Mouse (Mus musculus): ENCODE measurements around the gene Oxtr. TPM values are rescaled to one million over a fixed set of nuclear protein-coding genes. Genes with fewer than 3 reads are reported as not detected.

Oxtr gene
- polyA plus RNA-seq, 1 experiment from 2014 or later, result 0.21 TPM

- Histone ChIP-seq H3K4me2 (ENCODE audit: low read depth, low read length) (no peak overlapping the region), H3K9me3 (replicated peaks; ENCODE audit: control insufficient read depth, low read length) (no peaks in the 10 kb centered on the region), H3K4me3 (ENCODE audit: low read depth, low read length) (no peak overlapping the region), H3K9ac (replicated peaks; ENCODE audit: low read length) (no peak overlapping the region), H3K36me3 (replicated peaks; ENCODE audit: control insufficient read depth, insufficient read depth, low read depth, low read length) (no peaks in the 10 kb centered on the region), H3K27ac (replicated peaks; ENCODE audit: low read depth, low read length) (no peak overlapping the region), H3K4me1 (ENCODE audit: control insufficient read depth, insufficient read depth, low read length) (peaks cover 5% of the 10 kb centered on the region), H3K27me3 (ENCODE audit: control insufficient read depth, insufficient read depth, low read length) (peaks cover 11% of the 10 kb centered on the region)
- ATAC-seq (replicated peaks; ENCODE audit: insufficient number of reproducible peaks, low FRiP score, low TSS enrichment, low read depth), result no peak
- WGBS, result 65% methylated on average over 10 of the region's 10 CpGs
- no peak for DNase-seq (ENCODE audit: low spot score)
These were observed 4.9 kb upstream of the Oxtr start for GRCm38 (mm10) chr6:112494620-112495081.

- H3K9ac ChIP-seq (replicated peaks; ENCODE audit: low read length), result no peak overlapping the region
- H3K36me3 ChIP-seq (replicated peaks; ENCODE audit: control insufficient read depth, insufficient read depth, low read depth, low read length), result no peaks in the 10 kb centered on the region
- H3K4me3 ChIP-seq (ENCODE audit: low read depth, low read length), result no peak overlapping the region
- H3K9me3 ChIP-seq (replicated peaks; ENCODE audit: control insufficient read depth, low read length), result no peaks in the 10 kb centered on the region
- WGBS, result 87% methylated on average over 9 of the region's 9 CpGs
- ATAC-seq (replicated peaks; ENCODE audit: insufficient number of reproducible peaks, low FRiP score, low TSS enrichment, low read depth) (no peak), DNase-seq (ENCODE audit: low spot score) (no peak)
- peaks cover 10% of the 10 kb centered on the region for H3K4me1 ChIP-seq (ENCODE audit: control insufficient read depth, insufficient read depth, low read length)
- peaks cover 24% of the 10 kb centered on the region for H3K27me3 ChIP-seq (ENCODE audit: control insufficient read depth, insufficient read depth, low read length)
- no peak overlapping the region for H3K4me2 ChIP-seq (ENCODE audit: low read depth, low read length)
- H3K27ac ChIP-seq (replicated peaks; ENCODE audit: low read depth, low read length), result no peak overlapping the region
These were observed 3.6 kb upstream of the Oxtr start for GRCm38 (mm10) chr6:112493371-112493770.

GRCm38 (mm10) chr6:112492656-112493055 lies 2.9 kb upstream of the Oxtr start:
- Histone ChIP-seq H3K9ac (replicated peaks; ENCODE audit: low read length) (no peak overlapping the region), H3K4me2 (ENCODE audit: low read depth, low read length) (no peak overlapping the region), H3K27me3 (ENCODE audit: control insufficient read depth, insufficient read depth, low read length) (peaks cover 31% of the 10 kb centered on the region), H3K4me1 (ENCODE audit: control insufficient read depth, insufficient read depth, low read length) (peaks cover 10% of the 10 kb centered on the region), H3K36me3 (replicated peaks; ENCODE audit: control insufficient read depth, insufficient read depth, low read depth, low read length) (no peaks in the 10 kb centered on the region), H3K4me3 (ENCODE audit: low read depth, low read length) (no peak overlapping the region), H3K9me3 (replicated peaks; ENCODE audit: control insufficient read depth, low read length) (no peaks in the 10 kb centered on the region), H3K27ac (replicated peaks; ENCODE audit: low read depth, low read length) (no peak overlapping the region)
- DNase-seq (ENCODE audit: low spot score), result no peak
- WGBS, result 84% methylated on average over 6 of the region's 6 CpGs
- ATAC-seq (replicated peaks; ENCODE audit: insufficient number of reproducible peaks, low FRiP score, low TSS enrichment, low read depth), result no peak

DNA sequence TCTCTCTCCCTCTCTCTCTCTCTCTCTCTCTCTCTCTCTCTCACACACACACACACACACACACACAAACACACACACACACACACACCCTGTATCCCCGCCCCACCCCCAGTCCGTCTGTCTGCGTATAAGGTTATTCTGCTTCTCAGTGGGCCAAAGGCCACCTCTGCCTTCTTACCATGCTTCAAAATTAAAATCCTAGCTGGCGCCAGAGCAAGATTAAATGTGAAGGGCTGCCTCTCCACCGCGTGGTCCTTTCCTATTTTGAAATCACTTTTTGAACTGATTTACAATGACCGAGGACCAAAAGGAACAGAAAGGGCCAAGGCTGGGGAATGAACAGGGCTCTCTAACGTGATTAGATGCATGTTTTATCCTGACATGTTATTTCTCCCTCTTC lies 1.8 kb upstream of the Oxtr start:
- WGBS, result 75% methylated on average over 8 of the region's 8 CpGs
- Histone ChIP-seq H3K27ac (replicated peaks; ENCODE audit: low read depth, low read length) (no peak overlapping the region), H3K4me1 (ENCODE audit: control insufficient read depth, insufficient read depth, low read length) (peaks cover 10% of the 10 kb centered on the region), H3K4me3 (ENCODE audit: low read depth, low read length) (no peak overlapping the region), H3K9me3 (replicated peaks; ENCODE audit: control insufficient read depth, low read length) (no peaks in the 10 kb centered on the region), H3K27me3 (ENCODE audit: control insufficient read depth, insufficient read depth, low read length) (peaks cover 38% of the 10 kb centered on the region), H3K36me3 (replicated peaks; ENCODE audit: control insufficient read depth, insufficient read depth, low read depth, low read length) (no peaks in the 10 kb centered on the region), H3K9ac (replicated peaks; ENCODE audit: low read length) (no peak overlapping the region), H3K4me2 (ENCODE audit: low read depth, low read length) (no peak overlapping the region)
- DNase-seq (ENCODE audit: low spot score) (no peak), ATAC-seq (replicated peaks; ENCODE audit: insufficient number of reproducible peaks, low FRiP score, low TSS enrichment, low read depth) (no peak)

DNA sequence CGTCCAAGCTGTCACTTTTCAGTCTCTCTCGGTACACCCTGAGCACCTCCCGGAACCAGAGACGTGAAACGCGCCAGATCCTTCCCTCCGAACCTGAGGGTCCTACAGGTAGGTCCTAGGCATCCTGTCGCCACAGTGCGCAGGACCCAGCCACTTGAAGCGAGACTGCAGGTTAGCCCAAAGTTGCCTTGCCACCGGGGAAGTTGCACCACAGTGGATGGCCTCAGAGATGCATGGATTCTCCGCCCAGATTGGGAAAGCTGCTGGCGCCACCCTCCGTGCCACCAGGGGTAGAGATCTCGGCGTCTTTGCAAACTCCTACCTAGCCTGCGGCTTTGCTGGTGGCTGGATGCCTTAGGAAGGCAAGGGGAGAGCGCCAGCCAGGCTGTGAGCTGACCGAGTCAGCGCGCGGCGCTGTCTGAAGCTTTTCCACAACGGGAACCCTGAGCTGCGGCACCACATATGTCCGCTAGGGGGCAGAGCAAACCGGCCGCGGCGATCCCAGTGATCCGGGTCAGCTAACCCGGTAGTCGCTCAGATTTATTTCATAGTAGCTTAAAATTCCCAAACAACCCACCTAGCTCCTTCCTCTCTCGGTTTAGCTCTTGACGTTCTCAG lies 991 bp upstream of the Oxtr start:
- H3K36me3 ChIP-seq (replicated peaks; ENCODE audit: control insufficient read depth, insufficient read depth, low read depth, low read length), result no peaks in the 10 kb centered on the region

GRCm38 (mm10) chr6:112489181-112489909 lies 398 bp downstream of the Oxtr start:
- Histone ChIP-seq H3K9ac (replicated peaks; ENCODE audit: low read length) (no peak overlapping the region), H3K9me3 (replicated peaks; ENCODE audit: control insufficient read depth, low read length) (no peaks in the 10 kb centered on the region), H3K4me3 (ENCODE audit: low read depth, low read length) (peak overlapping the region; percentile 27), H3K4me1 (ENCODE audit: control insufficient read depth, insufficient read depth, low read length) (peaks cover 10% of the 10 kb centered on the region), H3K27ac (replicated peaks; ENCODE audit: low read depth, low read length) (no peak overlapping the region), H3K27me3 (ENCODE audit: control insufficient read depth, insufficient read depth, low read length) (peaks cover 38% of the 10 kb centered on the region), H3K36me3 (replicated peaks; ENCODE audit: control insufficient read depth, insufficient read depth, low read depth, low read length) (no peaks in the 10 kb centered on the region), H3K4me2 (ENCODE audit: low read depth, low read length) (peak overlapping the region; percentile 39)
- DNase-seq (ENCODE audit: low spot score) (peak; percentile 4), ATAC-seq (replicated peaks; ENCODE audit: insufficient number of reproducible peaks, low FRiP score, low TSS enrichment, low read depth) (no peak)
- WGBS, result 4% methylated on average over 72 of the region's 72 CpGs

More for the DNA sequence above, 991 bp upstream of the Oxtr start:
- Histone ChIP-seq H3K9ac (replicated peaks; ENCODE audit: low read length) (peak overlapping the region; percentile 41), H3K27me3 (ENCODE audit: control insufficient read depth, insufficient read depth, low read length) (peaks cover 38% of the 10 kb centered on the region), H3K4me1 (ENCODE audit: control insufficient read depth, insufficient read depth, low read length) (peaks cover 10% of the 10 kb centered on the region), H3K4me2 (ENCODE audit: low read depth, low read length) (peak overlapping the region; percentile 72), H3K9me3 (replicated peaks; ENCODE audit: control insufficient read depth, low read length) (no peaks in the 10 kb centered on the region), H3K4me3 (ENCODE audit: low read depth, low read length) (peak overlapping the region; percentile 31), H3K27ac (replicated peaks; ENCODE audit: low read depth, low read length) (no peak overlapping the region)
- 2% methylated on average over 35 of the region's 35 CpGs for WGBS
- DNase-seq (ENCODE audit: low spot score) (peak; percentile 90), ATAC-seq (replicated peaks; ENCODE audit: insufficient number of reproducible peaks, low FRiP score, low TSS enrichment, low read depth) (peak; percentile 54; the same call in 1 of the 2 replicates)

- peak overlapping the region; percentile 27 for H3K4me3 ChIP-seq (ENCODE audit: low read depth, low read length)
- 26% methylated on average over 24 of the region's 24 CpGs for WGBS
- H3K9me3 ChIP-seq (replicated peaks; ENCODE audit: control insufficient read depth, low read length), result no peaks in the 10 kb centered on the region
- H3K36me3 ChIP-seq (replicated peaks; ENCODE audit: control insufficient read depth, insufficient read depth, low read depth, low read length), result no peaks in the 10 kb centered on the region
- ATAC-seq (replicated peaks; ENCODE audit: insufficient number of reproducible peaks, low FRiP score, low TSS enrichment, low read depth), result no peak
- no peak overlapping the region for H3K9ac ChIP-seq (replicated peaks; ENCODE audit: low read length)
- DNase-seq (ENCODE audit: low spot score), result no peak
- peaks cover 10% of the 10 kb centered on the region for H3K4me1 ChIP-seq (ENCODE audit: control insufficient read depth, insufficient read depth, low read length)
- H3K27ac ChIP-seq (replicated peaks; ENCODE audit: low read depth, low read length), result no peak overlapping the region
- peaks cover 38% of the 10 kb centered on the region for H3K27me3 ChIP-seq (ENCODE audit: control insufficient read depth, insufficient read depth, low read length)
- peak overlapping the region; percentile 39 for H3K4me2 ChIP-seq (ENCODE audit: low read depth, low read length)
These were observed 942 bp downstream of the Oxtr start for GRCm38 (mm10) chr6:112488821-112489180.

DNA sequence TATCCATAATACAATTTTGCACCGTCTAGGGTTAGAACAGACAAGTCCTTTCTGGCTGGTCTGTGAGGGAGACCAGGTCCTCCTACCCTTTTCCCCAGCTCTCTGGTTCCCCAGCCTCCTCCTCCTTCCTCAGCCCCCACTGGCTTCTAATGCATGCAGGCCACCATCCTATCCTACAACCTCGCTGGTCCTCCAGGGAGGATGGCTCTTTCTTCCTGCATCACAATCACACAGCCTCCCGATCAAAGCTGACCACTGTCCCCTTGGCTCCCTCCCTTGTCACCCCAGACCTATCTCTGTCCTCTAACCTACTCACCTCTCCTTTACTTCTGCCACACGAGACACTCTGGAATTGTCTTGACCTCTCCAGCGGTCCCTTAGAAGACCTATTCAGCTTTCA lies 1.8 kb downstream of the Oxtr start:
- WGBS, result 70% methylated on average over 5 of the region's 5 CpGs
- Histone ChIP-seq H3K9ac (replicated peaks; ENCODE audit: low read length) (no peak overlapping the region), H3K4me3 (ENCODE audit: low read depth, low read length) (no peak overlapping the region), H3K27me3 (ENCODE audit: control insufficient read depth, insufficient read depth, low read length) (peaks cover 38% of the 10 kb centered on the region), H3K9me3 (replicated peaks; ENCODE audit: control insufficient read depth, low read length) (no peaks in the 10 kb centered on the region), H3K4me1 (ENCODE audit: control insufficient read depth, insufficient read depth, low read length) (peaks cover 10% of the 10 kb centered on the region), H3K36me3 (replicated peaks; ENCODE audit: control insufficient read depth, insufficient read depth, low read depth, low read length) (no peaks in the 10 kb centered on the region), H3K4me2 (ENCODE audit: low read depth, low read length) (no peak overlapping the region), H3K27ac (replicated peaks; ENCODE audit: low read depth, low read length) (no peak overlapping the region)
- ATAC-seq (replicated peaks; ENCODE audit: insufficient number of reproducible peaks, low FRiP score, low TSS enrichment, low read depth) (no peak), DNase-seq (ENCODE audit: low spot score) (no peak)
